Mouse (Mus musculus) thymus, adult 2 months (tissue): Measurements from ENCODE around the gene Fcgr3.

Experiments used
- CTCF ChIP-seq: fragments of 200-500 bp; IDR thresholded peaks from 2 replicates; pipeline ENCODE4 v1.5.1; 2012; ENCODE audit warnings: mild to moderate bottlenecking, control low read depth, low read length, moderate library complexity, borderline replicate concordance; ENCODE audit not compliant: control insufficient read depth, poor library complexity, insufficient read depth; ENCODE audit errors: extremely low read depth
- POLR2A ChIP-seq: fragments of 200-500 bp; IDR thresholded peaks from 2 replicates; pipeline ENCODE4 v1.6.1; 2012; ENCODE audit warnings: mild to moderate bottlenecking, low read length, control low read depth, moderate library complexity; ENCODE audit not compliant: control insufficient read depth, poor library complexity, insufficient read depth; ENCODE audit errors: extremely low read depth

DNA sequence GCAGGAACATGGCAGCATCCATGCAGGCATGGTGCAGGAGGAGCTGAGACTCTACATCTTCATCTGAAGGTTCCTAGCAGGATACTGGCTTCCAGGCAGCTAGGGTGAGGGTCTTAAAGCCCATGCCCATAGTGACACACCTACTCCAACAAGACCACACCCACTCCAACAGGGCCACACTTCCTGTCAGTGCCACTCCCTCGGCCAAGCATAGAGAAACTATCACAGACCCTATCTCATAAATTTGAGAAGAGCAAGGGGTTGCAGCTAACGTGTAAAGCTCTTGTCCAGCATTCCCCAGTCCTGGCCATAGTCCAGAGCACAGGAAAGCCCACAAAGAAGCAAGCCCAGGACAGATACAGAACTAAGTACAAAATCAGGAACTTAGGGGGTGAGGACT is 36.3 kb upstream of the Fcgr3 start:
- TF ChIP-seq CTCF (no peak), POLR2A (no peak)
